Mouse (Mus musculus): ENCODE data around the gene Nadk.

DNA sequence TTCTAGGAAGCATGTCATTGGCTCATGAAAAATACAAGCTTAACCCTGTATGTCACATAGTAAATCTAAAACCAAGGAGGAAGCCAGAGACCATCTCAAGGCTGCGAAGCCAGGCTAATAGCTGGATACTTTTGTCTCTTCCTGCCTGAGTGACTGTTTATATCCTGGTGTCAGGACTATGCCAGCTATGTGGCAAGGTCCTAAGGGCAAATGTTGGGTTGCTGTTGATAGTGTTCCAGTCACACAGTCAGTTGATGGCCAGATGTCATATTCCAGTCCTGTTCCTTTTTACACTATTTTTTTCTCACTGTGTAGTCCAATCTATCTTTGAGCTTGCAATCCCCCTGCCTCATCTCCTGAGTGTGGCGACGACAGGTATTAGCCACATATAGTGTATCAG is 51.1 kb downstream of the Nadk start:
- TF ChIP-seq CTCF (conservative IDR thresholded peaks at IDR 0.05; ENCODE audit: low read length) = no peak
- TF ChIP-seq NANOG (IDR thresholded peaks at IDR 0.05; ENCODE audit: borderline replicate concordance, low read length) = no peak
- no peak for TF ChIP-seq POU5F1 (IDR thresholded peaks at IDR 0.05; ENCODE audit: borderline replicate concordance, low read length)

Measured in E14TG2a.4 (cell line).